Comparison of ENCODE assay signal across 8 mouse cellular contexts in genomic region chr2:39189961-39190560, GRCm38 (mm10). TPM values are rescaled to one million over a fixed set of nuclear protein-coding genes. Genes with fewer than 3 reads are reported as not detected.
DNase-seq lines count a peak whose midpoint lies in the region; ATAC-seq and TF ChIP-seq lines count a peak whose summit lies in the region.

No protein-coding gene starts in this region.

- H3K9me3 ChIP-seq in liver, embryonic 14.5 days (ENCODE audit: control insufficient read depth, low read length): no peaks in the 10 kb centered on the region
- no peaks in the 10 kb centered on the region for H3K9me3 ChIP-seq in neural tube, embryonic 13.5 days

- no peak for TF ChIP-seq POLR2A in thymus, adult 2 months (IDR thresholded peaks at IDR 0.05; ENCODE audit: control insufficient read depth, extremely low read depth, insufficient read depth, low read length, poor library complexity)

- peak overlapping the region; percentile 82 for H3K4me2 ChIP-seq in liver, embryonic 14.5 days (ENCODE audit: low read depth)
- peak overlapping the region; percentile 68 for H3K4me2 ChIP-seq in neural tube, embryonic 13.5 days

- H3K27ac ChIP-seq in thymus, adult 2 months (ENCODE audit: control insufficient read depth, insufficient read depth, low read length): peak overlapping the region; percentile 67
- peak overlapping the region; percentile 43 for H3K27ac ChIP-seq in liver, embryonic 14.5 days
- peak overlapping the region; percentile 98 for H3K27ac ChIP-seq in neural tube, embryonic 13.5 days (replicated peaks)

- no peak for TF ChIP-seq CTCF in thymus, adult 2 months (IDR thresholded peaks at IDR 0.05; ENCODE audit: borderline replicate concordance, control insufficient read depth, extremely low read depth, insufficient read depth, low read length, poor library complexity)
- TF ChIP-seq CTCF in liver, embryonic 14.5 days (IDR thresholded peaks at IDR 0.05; ENCODE audit: low read depth): no peak

- peaks cover 4% of the 10 kb centered on the region; the same call in 1 of the 2 replicates for H3K4me1 ChIP-seq in thymus, adult 2 months (replicated peaks; ENCODE audit: control insufficient read depth, insufficient read depth, low read length)
- peaks cover 0 to 5% of the 10 kb centered on the region in 2 experiments; a peak in 3 of 4 replicates for H3K4me1 ChIP-seq in liver, embryonic 14.5 days (replicated peaks; ENCODE audit: control insufficient read depth in 2 of 2, insufficient read depth in 2 of 2, low read length in 1 of 2)
- peaks cover 20% of the 10 kb centered on the region for H3K4me1 ChIP-seq in neural tube, embryonic 13.5 days (replicated peaks)

- DNase-seq in frontal cortex, postnatal 14 days (ENCODE audit: low spot score in 2 of 2): no peak
- DNase-seq in thymus, adult 2 months: peak; percentile 77
- DNase-seq in thymus, postnatal 25 days: no peak
- peak; percentile 11 to 20 (median 17) for DNase-seq in liver, embryonic 14.5 days (ENCODE audit: low read depth in 3 of 3, low spot score in 3 of 3)
- no peak for DNase-seq in retina, embryonic 14.5 days (ENCODE audit: low spot score)

- H3K4me3 ChIP-seq in thymus, adult 2 months (ENCODE audit: control insufficient read depth, insufficient read depth, low read length): peak overlapping the region; percentile 69
- H3K4me3 ChIP-seq in liver, embryonic 14.5 days (ENCODE audit: insufficient read depth in 1 of 2, low read depth in 2 of 2, low read length in 2 of 2): peak overlapping the region; percentile 76 to 94
- H3K4me3 ChIP-seq in neural tube, embryonic 13.5 days: peak overlapping the region; percentile 74

- H3K27me3 ChIP-seq in thymus, adult 2 months (ENCODE audit: control insufficient read depth, insufficient read depth, low read length): no peaks in the 10 kb centered on the region
- no peaks in the 10 kb centered on the region for H3K27me3 ChIP-seq in liver, embryonic 14.5 days (ENCODE audit: control insufficient read depth, insufficient read depth, low read length)
- H3K27me3 ChIP-seq in neural tube, embryonic 13.5 days: no peaks in the 10 kb centered on the region

- WGBS in thymus, adult 2 months: 1% methylated on average over 39 of the region's 39 CpGs
- WGBS in liver, embryonic 14.5 days (ENCODE audit: insufficient replicate concordance): under 1% methylated on average over 38 of the region's 39 CpGs
- WGBS in neural tube, embryonic 13.5 days: under 1% methylated on average over 38 of the region's 39 CpGs

- no peak for TF ChIP-seq EP300 in liver, embryonic 14.5 days (IDR thresholded peaks at IDR 0.05; ENCODE audit: low read depth)

- ATAC-seq in frontal cortex, adult (ENCODE audit: low TSS enrichment): peak; percentile 45
- peak; percentile 26 to 42 for ATAC-seq in hematopoietic stem cell, adult 5-6 weeks (replicated peaks in 1 of 2; ENCODE audit: insufficient read depth in 1 of 2, low FRiP score in 2 of 2, low TSS enrichment in 1 of 2, low read depth in 1 of 2, poor library complexity in 2 of 2, severe bottlenecking in 2 of 2)
- peak; percentile 60 for ATAC-seq in liver, embryonic 14.5 days (ENCODE audit: insufficient read depth)
- ATAC-seq in neural tube, embryonic 13.5 days (ENCODE audit: low read depth): peak; percentile 89

- H3K9ac ChIP-seq in liver, embryonic 14.5 days (replicated peaks): peak overlapping the region; percentile 93
- peak overlapping the region; percentile 93 for H3K9ac ChIP-seq in neural tube, embryonic 13.5 days

- no peaks in the 10 kb centered on the region for H3K36me3 ChIP-seq in thymus, adult 2 months (ENCODE audit: control insufficient read depth, insufficient read depth, low read length)
- H3K36me3 ChIP-seq in liver, embryonic 14.5 days (replicated peaks; ENCODE audit: control insufficient read depth, insufficient read depth, low read depth): no peaks in the 10 kb centered on the region
- peaks cover 10% of the 10 kb centered on the region for H3K36me3 ChIP-seq in neural tube, embryonic 13.5 days

RNA-seq across cellular contexts. Expression of gene Scai, which starts 0.5 kb away (rescaled TPM):
- polyA plus RNA-seq in thymus, adult 2 months (2012; rRNA removed): 3.9 and 4.8 TPM in 2 replicates
- 17.8 and 25.8 TPM in 2 replicates for total RNA-seq in hematopoietic stem cell, adult 5-6 weeks (2017)
- 0.77 and 1.1 TPM in 2 replicates for polyA plus RNA-seq in liver, embryonic 14.5 days (2012; rRNA removed)
- polyA plus RNA-seq in liver, embryonic 14.5 days (2014; fragmentation: Nextera tagmentation; extraction: Ambion mirVana): 0.98 and 1.7 TPM in 2 replicates
- 15.9 and 16.1 TPM in 2 replicates for polyA plus RNA-seq in neural tube, embryonic 13.5 days (2015; fragmentation: Nextera tagmentation; extraction: Ambion mirVana)

RNA-seq across cellular contexts. Expression of gene Ppp6c, which starts 36.2 kb away (rescaled TPM):
- 32.9 and 33.0 TPM in 2 replicates for polyA plus RNA-seq in thymus, adult 2 months (2012; rRNA removed)
- total RNA-seq in hematopoietic stem cell, adult 5-6 weeks (2017): 50.3 and 66.5 TPM in 2 replicates
- 19.4 and 21.9 TPM in 2 replicates for polyA plus RNA-seq in liver, embryonic 14.5 days (2012; rRNA removed)
- polyA plus RNA-seq in liver, embryonic 14.5 days (2014; fragmentation: Nextera tagmentation; extraction: Ambion mirVana): 46.9 and 53.0 TPM in 2 replicates
- polyA plus RNA-seq in neural tube, embryonic 13.5 days (2015; fragmentation: Nextera tagmentation; extraction: Ambion mirVana): 74.1 and 74.7 TPM in 2 replicates

Comparison
In these comparisons a context has a peak if more than half of its experiments do, and no peak if none do; other contexts are left out.
1. DNase-seq: peak in thymus, adult 2 months (single experiment) and liver, embryonic 14.5 days (3 of 3); none in frontal cortex, postnatal 14 days (0 of 2), thymus, postnatal 25 days (single experiment) and retina, embryonic 14.5 days (single experiment).
2. ATAC-seq: peak in every context shown above with its lines; median percentile 89 in neural tube, embryonic 13.5 days; 60 in liver, embryonic 14.5 days; 45 in frontal cortex, adult; 34 in hematopoietic stem cell, adult 5-6 weeks.
3. H3K27ac ChIP-seq: peak in every context shown above with its lines; median percentile 98 in neural tube, embryonic 13.5 days; 67 in thymus, adult 2 months; 43 in liver, embryonic 14.5 days.
4. Peak in every context shown above with its lines, with median percentiles within 50 percentile points of each other: H3K4me3 ChIP-seq.